Mouse (Mus musculus) stomach, postnatal 0 days (tissue): ENCODE measurements at regions not wholly inside any gene's neighbourhood (a gene's known extent, or its start where the extent isn't known, plus 50 kb on each side); places are given as distances from the start of the nearest gene placed in this dataset.

Source experiments
- ATAC-seq: fragments of 200-750 bp; cut with Nextera tagmentation; 2 replicates; pipeline ENCODE4 v1.8.0; 2017; ENCODE audit not compliant: low FRiP score, low TSS enrichment
- DNase-seq: peaks from one replicate; pipeline ENCODE4 v3.0.0-alpha.2; 2016; ENCODE audit warnings: low spot score
- H3K27ac ChIP-seq: fragments of 300-500 bp; sonication (generic); replicated peaks from 2 replicates; pipeline ENCODE4 v1.5.1; 2014; ENCODE audit warnings: mild to moderate bottlenecking, control low read depth
- H3K27me3 ChIP-seq: fragments of 300-500 bp; sonication (generic); 2 replicates; pipeline ENCODE4 v1.6.1; 2014; ENCODE audit warnings: low read length; ENCODE audit not compliant: control insufficient read depth, insufficient read depth
- H3K36me3 ChIP-seq: fragments of 300-500 bp; sonication (generic); 2 replicates; pipeline ENCODE4 v1.6.1; 2014; ENCODE audit warnings: low read length, mixed read lengths; ENCODE audit not compliant: control insufficient read depth, insufficient read depth
- H3K4me1 ChIP-seq: fragments of 300-500 bp; sonication (generic); replicated peaks from 2 replicates; pipeline ENCODE4 v1.6.1; 2014; ENCODE audit warnings: antibody characterized with exemption; ENCODE audit not compliant: control insufficient read depth, insufficient read depth
- H3K4me2 ChIP-seq: fragments of 300-500 bp; sonication (generic); replicated peaks from 2 replicates; pipeline ENCODE4 v1.6.1; 2014; ENCODE audit warnings: low read depth, mild to moderate bottlenecking, control low read depth, moderate library complexity
- H3K4me3 ChIP-seq: fragments of 300-500 bp; sonication (generic); 2 replicates; pipeline ENCODE4 v1.5.1; 2014; ENCODE audit warnings: low read depth, low read length, control low read depth
- H3K9ac ChIP-seq: fragments of 300-500 bp; sonication (generic); 2 replicates; pipeline ENCODE4 v1.6.1; 2014; ENCODE audit warnings: mild to moderate bottlenecking, low read length, control low read depth, mixed read lengths
- H3K9me3 ChIP-seq: fragments of 300-500 bp; sonication (generic); 2 replicates; pipeline ENCODE4 v1.6.1; 2016; ENCODE audit warnings: low read length; ENCODE audit not compliant: control insufficient read depth
- CTCF ChIP-seq: IDR thresholded peaks from 2 replicates; pipeline ENCODE4 v1.5.1; 2016; ENCODE audit warnings: antibody characterized with exemption, low read depth, mild to moderate bottlenecking, moderate library complexity
- EP300 ChIP-seq: optimal IDR thresholded peaks from 2 replicates; pipeline ENCODE3; 2016; ENCODE audit warnings: antibody characterized with exemption
- WGBS: fragments of 180-500 bp; shearing (Covaris S2); extraction: QIAGEN DNeasy Blood & Tissue Kit; methylation state at CpG from one replicate; pipeline ENCODE4 v1.1.7; 2014; 5-methylcytosine and 5-hydroxymethylcytosine counted together

DNA sequence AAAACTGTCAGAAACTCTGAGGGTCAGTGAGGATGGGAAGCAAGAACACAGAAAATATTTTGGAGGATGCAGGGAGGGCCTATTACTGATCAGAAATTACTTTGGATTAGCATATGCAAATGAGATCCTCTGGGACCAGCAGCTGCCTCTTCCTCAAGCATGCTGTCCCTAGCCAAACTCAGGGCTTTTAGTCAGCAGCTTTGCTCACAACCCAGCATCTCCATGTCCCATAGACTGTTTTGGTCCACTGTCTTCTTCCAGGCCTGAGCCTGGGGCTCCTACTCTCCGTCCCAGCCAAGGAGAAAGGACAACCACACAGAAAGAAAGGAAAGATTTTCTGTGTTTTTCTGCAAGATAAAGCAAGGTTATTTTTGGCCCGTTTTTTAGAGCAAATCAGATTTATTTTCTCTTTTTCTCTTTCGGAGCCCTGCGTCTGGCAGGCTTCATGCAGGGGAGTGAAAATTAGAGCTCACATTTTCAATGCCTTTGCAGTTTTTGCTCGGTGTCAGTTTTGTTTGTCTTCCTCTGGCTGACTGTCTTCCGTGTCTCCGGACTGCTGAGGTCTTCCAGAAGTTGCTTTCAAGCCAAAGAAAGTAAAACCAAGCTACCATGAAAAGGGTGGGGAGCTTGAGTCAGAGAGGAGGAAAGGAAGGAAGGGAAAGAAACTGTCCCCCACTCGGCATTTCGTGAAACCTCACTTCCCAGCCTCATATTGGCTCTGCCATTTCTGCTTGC is 445.5 kb upstream of the Cdh11 start:
- no peak for TF ChIP-seq EP300
- TF ChIP-seq CTCF, result no peak
- Histone ChIP-seq H3K36me3 (no peaks in the 10 kb centered on the region), H3K9ac (no peak overlapping the region), H3K27ac (0 out of 2 replicates have a peak overlapping the region, but pooled peaks have one; percentile 25), H3K4me3 (no peak overlapping the region), H3K4me1 (no peaks in the 10 kb centered on the region), H3K4me2 (no peak overlapping the region), H3K9me3 (no peaks in the 10 kb centered on the region), H3K27me3 (no peaks in the 10 kb centered on the region)
- DNase-seq, result no peak
- 37% methylated on average over 9 of the region's 9 CpGs for WGBS
- ATAC-seq, result no peak

DNA sequence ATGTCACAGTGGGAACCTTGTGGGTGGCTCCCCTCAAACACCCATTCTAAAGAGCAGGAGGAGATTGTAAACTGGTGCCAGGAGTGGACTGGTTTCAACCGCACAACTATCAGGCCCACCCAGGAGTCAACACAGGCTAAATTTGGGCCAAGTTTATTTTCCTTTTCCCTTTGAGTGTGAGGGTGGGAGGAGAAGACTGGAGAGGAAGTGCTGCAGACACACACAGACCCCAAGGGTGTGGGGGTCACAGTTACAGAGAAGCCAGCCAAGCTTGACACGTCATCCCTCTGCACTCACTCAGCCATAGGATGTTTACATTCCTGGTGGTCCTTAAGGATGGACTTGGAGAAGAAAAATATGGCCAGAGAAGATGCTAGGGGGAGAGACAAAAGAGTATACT is 448.9 kb upstream of the Cdh11 start:
- ATAC-seq, result no peak; the same call in 1 of the 2 replicates

DNA sequence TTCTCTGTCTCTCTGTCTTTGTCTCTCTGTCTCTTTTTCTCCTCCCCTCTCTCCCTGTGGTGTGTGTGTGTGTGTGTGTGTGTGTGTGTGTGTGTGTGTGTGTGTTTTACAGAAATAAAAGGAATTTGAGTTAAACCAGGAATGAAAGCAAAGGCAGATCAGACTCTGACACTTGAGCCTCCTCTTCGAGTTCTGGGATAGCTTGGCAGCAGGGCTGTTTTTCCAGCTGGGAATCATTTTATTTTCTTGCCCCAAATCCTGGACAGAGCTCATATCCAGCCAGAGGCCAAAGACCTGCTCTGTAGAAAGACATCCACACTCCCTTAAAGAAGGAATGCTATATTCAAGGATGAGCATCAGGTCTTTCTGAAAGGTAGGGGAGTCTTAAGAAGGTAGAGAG is 450.2 kb upstream of the Cdh11 start:
- Histone ChIP-seq H3K9ac (no peak overlapping the region), H3K27ac (no peak overlapping the region), H3K27me3 (no peaks in the 10 kb centered on the region), H3K9me3 (no peaks in the 10 kb centered on the region), H3K4me1 (no peaks in the 10 kb centered on the region), H3K4me3 (no peak overlapping the region), H3K36me3 (no peaks in the 10 kb centered on the region), H3K4me2 (no peak overlapping the region)
- 26% methylated on average over 1 of the region's 1 CpGs for WGBS
- TF ChIP-seq CTCF (no peak), EP300 (no peak)
- no peak for ATAC-seq
- DNase-seq, result no peak

More for the DNA sequence above, 448.9 kb upstream of the Cdh11 start:
- Histone ChIP-seq H3K4me3 (no peak overlapping the region), H3K27me3 (no peaks in the 10 kb centered on the region), H3K27ac (no peak overlapping the region), H3K9ac (no peak overlapping the region), H3K4me1 (no peaks in the 10 kb centered on the region), H3K36me3 (no peaks in the 10 kb centered on the region), H3K9me3 (no peaks in the 10 kb centered on the region), H3K4me2 (no peak overlapping the region)
- WGBS, result 33% methylated on average over 2 of the region's 2 CpGs
- no peak for DNase-seq
- TF ChIP-seq EP300 (no peak), CTCF (no peak)

DNA sequence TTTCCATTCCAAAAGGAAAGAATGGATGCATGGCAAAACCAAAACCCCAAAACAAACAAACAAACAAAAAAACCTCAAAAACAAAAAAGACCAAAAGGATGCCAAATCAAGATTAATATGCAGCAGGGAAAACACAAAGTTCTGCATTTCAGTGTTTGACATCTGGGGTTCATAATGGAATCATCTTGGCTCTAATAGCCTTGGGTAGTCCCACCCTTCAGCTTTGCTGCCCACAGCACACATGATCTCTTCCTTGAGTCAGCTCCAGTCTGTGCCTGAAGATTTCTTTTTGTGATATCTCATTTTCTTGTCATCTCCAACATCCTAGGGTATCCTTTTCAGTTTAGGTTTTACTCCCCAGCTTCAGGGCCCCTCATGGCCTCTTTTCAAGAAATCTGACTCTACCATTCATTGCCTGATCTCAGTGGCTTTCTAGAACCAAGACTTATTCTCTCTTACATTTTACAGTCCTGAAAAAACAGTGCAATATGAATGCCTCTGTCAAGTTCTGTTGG is 453.1 kb upstream of the Cdh11 start:
- no peak overlapping the region for H3K4me2 ChIP-seq
- H3K9me3 ChIP-seq, result no peaks in the 10 kb centered on the region
- no peak overlapping the region for H3K9ac ChIP-seq
- DNase-seq (no peak), ATAC-seq (no peak)
- no peaks in the 10 kb centered on the region for H3K36me3 ChIP-seq
- no peak overlapping the region for H3K27ac ChIP-seq
- TF ChIP-seq EP300 (no peak), CTCF (no peak)
- H3K4me1 ChIP-seq, result no peaks in the 10 kb centered on the region
- H3K4me3 ChIP-seq, result no peak overlapping the region
- H3K27me3 ChIP-seq, result no peaks in the 10 kb centered on the region

DNA sequence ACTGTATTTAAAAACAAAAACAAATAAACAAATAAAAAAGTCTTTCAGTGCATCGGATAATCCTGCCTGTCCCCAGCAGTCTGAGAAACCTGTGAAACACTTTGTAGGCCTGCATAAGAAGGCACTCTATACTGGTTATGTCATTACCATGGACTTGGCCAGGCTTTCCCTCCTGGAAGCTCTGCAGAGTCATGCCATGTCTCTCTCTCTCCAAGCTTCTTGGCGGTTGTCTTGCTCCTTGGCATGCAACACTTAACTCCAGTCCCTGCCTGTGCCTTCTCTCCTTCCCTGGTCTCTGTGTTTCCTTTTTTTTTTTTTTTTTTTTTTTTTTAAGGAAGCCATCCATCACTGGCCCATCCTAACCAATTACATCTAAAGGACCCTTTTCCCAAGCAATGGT is 458.7 kb upstream of the Cdh11 start:
- 45% methylated on average over 2 of the region's 2 CpGs for WGBS
- DNase-seq (no peak), ATAC-seq (no peak)
- Histone ChIP-seq H3K9ac (no peak overlapping the region), H3K4me3 (no peak overlapping the region), H3K27ac (no peak overlapping the region), H3K27me3 (no peaks in the 10 kb centered on the region), H3K36me3 (no peaks in the 10 kb centered on the region), H3K9me3 (no peaks in the 10 kb centered on the region), H3K4me1 (no peaks in the 10 kb centered on the region), H3K4me2 (no peak overlapping the region)
- TF ChIP-seq EP300 (no peak), CTCF (no peak)

DNA sequence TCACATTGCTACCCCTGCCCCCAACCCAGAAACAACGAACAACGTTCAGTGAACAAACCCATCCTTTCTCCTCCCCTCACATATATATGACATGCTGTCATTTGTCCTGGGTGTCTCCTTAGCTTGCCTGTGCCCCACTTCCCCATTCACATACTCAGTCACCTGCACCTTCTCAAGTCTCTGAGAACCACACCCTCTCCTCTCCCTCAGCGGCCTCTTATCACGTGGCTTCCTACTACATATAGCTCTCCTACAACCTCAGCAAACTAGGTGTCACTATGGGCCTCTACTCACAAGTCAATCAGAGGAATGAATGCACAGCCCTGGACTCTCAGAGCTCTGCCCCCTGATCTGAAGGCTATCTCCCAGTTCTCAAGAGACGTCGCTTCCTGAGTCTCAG is 459.2 kb upstream of the Cdh11 start:
- no peaks in the 10 kb centered on the region for H3K9me3 ChIP-seq
- TF ChIP-seq EP300 (no peak), CTCF (no peak)
- no peak overlapping the region for H3K27ac ChIP-seq
- H3K9ac ChIP-seq, result no peak overlapping the region
- no peak overlapping the region for H3K4me2 ChIP-seq
- peak; percentile 22 for DNase-seq
- peak; percentile 61; the same call in 1 of the 2 replicates for ATAC-seq
- H3K27me3 ChIP-seq, result no peaks in the 10 kb centered on the region
- no peaks in the 10 kb centered on the region for H3K4me1 ChIP-seq
- WGBS, result 66% methylated on average over 6 of the region's 6 CpGs
- no peaks in the 10 kb centered on the region for H3K36me3 ChIP-seq
- no peak overlapping the region for H3K4me3 ChIP-seq
